Mouse (Mus musculus) adrenal gland, adult 8-10 months (tissue): ENCODE data around the gene Pdp2. TPM values are rescaled to one million over a fixed set of nuclear protein-coding genes. Genes with fewer than 3 reads are reported as not detected.
A peak's percentile ranks its signal among the peaks of the same experiment; 100 is the strongest.
"Not testable (repeated sequence)": the region's sequence is repeated elsewhere in the genome, so short reads cannot be mapped to it uniquely, and the experiment has no call there.

Experiments used
- DNase-seq: peaks from one replicate; pipeline ENCODE4 v3.0.0; 2022
- total RNA-seq, 4 experiments: library from RNA; stranded (reverse); gene quantifications; 2 replicates each; pipeline ENCODE4 v1.2.4; 2022

The Pdp2 gene
- total RNA-seq, 4 experiments from 2014 or later, result 31.7 to 43.6 (median 38.0) TPM

DNA sequence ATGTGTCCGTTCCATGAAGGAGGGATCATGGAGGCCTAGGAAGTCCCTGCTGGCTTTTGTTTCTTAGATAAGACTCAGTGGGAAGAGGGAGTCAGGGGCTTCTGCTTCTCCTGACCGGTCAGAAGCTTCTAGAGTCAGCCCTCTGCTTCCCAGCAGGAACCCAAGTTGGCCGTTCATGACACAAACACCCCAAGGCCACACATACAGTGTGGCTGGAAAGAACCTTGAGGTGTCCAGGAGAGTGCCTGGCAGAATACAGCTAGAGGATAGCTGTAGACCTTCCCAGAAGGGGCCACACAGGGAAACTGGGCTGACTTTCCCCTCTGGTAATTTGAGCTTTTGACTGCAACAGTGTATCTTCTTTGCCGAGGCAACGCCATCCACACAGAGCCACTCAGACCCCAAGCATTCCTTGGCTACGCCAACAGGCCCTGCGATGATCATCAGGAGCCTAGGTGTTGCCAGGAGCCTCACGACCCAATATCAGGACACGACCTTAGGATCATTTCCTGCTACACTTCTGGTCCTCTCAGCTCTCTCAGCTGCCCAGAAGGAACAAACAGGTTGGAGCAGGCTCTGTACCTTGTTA is 42.0 kb downstream of the Pdp2 start:
- peak; percentile 42 for DNase-seq

DNA sequence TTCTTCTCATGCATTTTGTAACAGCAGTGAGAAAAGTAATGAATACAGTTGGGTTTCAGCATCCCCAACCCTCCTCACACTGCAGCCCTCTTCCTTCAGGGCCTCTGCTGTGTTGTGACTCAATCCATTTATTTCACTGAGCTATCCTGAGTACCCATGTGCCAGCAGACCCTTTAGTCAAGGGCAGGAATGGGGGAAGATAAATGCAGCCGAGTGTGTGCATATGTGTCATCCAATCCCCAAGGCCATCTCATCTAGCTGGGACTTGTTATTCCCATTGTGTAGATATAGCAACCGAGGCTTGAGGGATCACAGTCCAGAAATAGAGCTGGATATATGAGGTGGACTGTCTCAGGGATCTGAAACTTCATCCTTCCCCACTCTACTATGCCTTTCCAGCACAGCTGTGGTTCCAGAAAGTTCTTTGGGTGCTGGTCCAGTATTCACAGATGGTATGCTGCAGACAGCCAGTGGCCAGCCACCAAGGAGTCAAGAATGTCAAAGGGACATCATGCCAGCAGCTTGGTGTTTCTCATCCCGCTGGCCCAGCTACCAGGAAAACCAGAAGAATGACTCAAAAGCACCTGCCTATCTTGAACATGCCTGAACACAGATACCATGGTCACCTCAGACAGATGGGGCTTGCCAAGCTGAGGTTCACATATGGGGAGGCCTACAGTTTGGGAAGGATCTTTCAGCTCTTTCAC is 43.9 kb downstream of the Pdp2 start:
- DNase-seq, result no peak

GRCm38 (mm10) chr8:104638010-104638409 is 46.8 kb downstream of the Pdp2 start:
- no peak for DNase-seq

DNA sequence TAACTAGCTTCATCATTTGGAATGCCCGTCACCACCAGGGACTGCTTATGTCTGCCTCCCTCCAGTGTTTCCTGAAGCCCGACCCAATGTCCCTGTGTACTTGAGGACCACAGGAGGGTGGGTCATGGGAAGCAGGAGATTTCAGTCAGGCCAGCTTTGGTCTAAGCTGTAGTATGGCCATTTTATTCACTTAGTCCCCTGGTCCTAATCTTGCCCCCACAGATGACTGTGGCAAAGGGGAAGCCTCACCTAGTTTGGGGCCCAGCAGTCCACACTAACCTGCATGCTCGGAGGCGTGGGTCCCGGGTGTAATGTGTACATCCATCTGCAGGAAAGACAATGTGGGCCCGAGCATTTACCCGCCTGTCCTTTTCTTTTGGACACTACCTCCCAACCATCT is 49.0 kb downstream of the Pdp2 start:
- DNase-seq, result no peak

- no peak for DNase-seq
Observed at GRCm38 (mm10) chr8:104640831-104641370, 49.6 kb downstream of the Pdp2 start.

DNA sequence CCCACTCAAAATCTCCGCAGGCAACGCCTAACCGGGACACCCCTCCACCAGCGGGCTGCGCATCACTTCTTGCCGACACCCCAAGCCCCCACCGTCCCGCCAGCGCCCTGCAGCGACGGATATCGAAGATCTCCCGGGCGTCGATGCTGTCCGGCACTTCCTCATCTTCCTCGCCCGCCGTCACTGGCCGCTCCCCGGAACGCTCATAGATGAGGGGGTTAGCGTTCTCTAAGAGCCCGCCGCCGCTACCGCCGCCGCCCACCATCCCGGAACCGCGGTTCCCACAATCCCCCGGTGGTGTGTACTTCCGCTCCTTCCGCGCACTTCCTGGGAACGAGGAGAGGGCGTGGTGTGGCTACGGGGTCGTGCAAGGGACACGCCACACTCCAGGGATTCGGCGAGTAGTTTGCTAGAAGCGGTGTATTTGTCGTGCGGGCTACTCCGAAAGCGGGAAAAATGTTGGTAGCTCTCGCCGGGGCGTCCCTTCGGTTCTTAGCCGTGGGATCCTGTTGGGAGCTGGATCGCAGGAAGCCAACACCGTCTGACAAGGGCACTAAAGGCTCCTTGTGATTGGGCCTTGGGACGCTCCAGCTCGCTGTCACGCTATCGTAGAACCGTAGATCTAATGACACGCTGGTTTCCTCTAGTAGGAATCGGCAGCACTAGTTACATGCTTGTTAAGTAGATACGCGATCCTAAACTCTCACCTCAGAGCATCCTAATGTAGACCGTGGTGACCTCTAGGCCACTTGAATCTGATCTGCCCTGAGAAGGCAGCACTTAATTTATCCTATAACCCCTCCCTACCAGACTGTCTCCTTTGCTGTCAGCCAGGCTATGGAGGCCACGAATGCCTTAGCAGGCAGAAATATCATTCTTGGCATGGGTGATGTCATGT is 50.4 kb downstream of the Pdp2 start, which contains the start of gene Ciao2b:
TSS of gene Ciao2b (minus strand) at position 540 of the 898 bp plus-strand sequence.
- peak; percentile 80 for DNase-seq

DNA sequence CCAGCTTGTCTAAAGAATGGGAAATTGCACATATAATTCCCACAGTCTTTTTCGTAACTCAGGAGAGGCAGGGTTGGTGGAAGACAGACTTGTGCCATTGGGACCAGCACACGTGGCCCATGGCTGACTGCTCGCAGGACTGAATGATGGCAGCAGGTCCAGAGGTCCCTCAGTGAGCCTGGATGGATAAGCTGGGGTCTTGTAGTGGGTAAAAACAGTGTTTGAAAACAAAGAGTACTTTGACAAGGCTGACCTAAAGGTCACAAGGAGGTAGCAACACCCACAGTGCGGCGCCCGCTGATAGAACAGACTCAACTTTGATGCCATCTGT is 51.0 kb downstream of the Pdp2 start:
- DNase-seq, result no peak

DNA sequence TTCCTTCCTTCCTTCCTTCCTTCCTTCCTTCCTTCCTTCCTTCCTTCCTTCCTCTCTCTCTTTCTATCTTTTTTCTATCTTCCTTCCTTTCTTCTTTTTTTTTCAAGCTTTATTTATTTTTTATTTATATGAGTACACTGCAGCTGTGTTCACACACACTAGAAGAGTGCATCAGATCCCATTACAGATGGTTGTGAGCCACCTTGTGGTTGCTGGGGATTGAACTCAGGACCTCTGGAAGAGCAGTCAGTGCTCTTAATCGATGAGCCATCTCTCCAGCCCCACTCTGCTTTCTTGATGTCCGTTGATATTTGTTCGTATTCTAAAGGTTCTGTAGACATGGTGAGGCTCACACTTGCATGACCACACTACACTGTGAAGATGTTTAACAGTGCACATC is 52.9 kb downstream of the Pdp2 start:
- DNase-seq, result not testable (repeated sequence)

Other genes with a start within 250 kb of the Pdp2 start
- 10 to 100 TPM; 41.3 to 57.6 (median 54.9) TPM for gene Cmtm4, start 195.6 kb upstream of the Pdp2 start, total RNA-seq
- 100 to 1,000 TPM; 115 to 200 (median 123) TPM for gene Dync1li2, start 148.4 kb upstream of the Pdp2 start, total RNA-seq
- under 1 TPM in 2 of 4 experiments, not detected in 2; 0.16 to 0.52 TPM for gene Terb1, start 81.5 kb upstream of the Pdp2 start, total RNA-seq
- 10 to 100 TPM; 40.5 to 66.3 (median 47.3) TPM for gene Nae1, start 56.8 kb upstream of the Pdp2 start, total RNA-seq
- gene Car7, start 56.8 kb upstream of the Pdp2 start, total RNA-seq, result 1 to 10 TPM; 1.7 to 5.6 (median 3.2) TPM
- gene Cdh16, start 32.9 kb downstream of the Pdp2 start, total RNA-seq, result under 1 TPM in 1 of 4 experiments, not detected in 3; 0.24 TPM
- gene Rrad, start 39.9 kb downstream of the Pdp2 start, total RNA-seq, result 10 to 100 TPM in 2 of 4 experiments, 1 to 10 TPM in 2; 2.7 to 16.3 (median 7.6) TPM
- gene Ciao2b, start 50.5 kb downstream of the Pdp2 start, total RNA-seq, result 10 to 100 TPM; 33.1 to 44.9 (median 41.1) TPM
- under 1 TPM in 1 of 4 experiments, not detected in 3; 0.17 TPM for gene Ces2a, start 142.6 kb downstream of the Pdp2 start, total RNA-seq
- under 1 TPM; 0.10 to 0.70 (median 0.42) TPM for gene Ces2b, start 240.1 kb downstream of the Pdp2 start, total RNA-seq